Mouse (Mus musculus): ENCODE data around the gene Cacnb3.

Cacnb3 gene

GRCm38 (mm10) chr15:98609331-98610130 is 21.1 kb upstream of the Cacnb3 start, which contains the start of gene Adcy6:
Gene Adcy6 (minus strand): TSS chr15:98610076.
- DNase-seq (ENCODE audit: low read depth, low spot score), result peak; percentile 43

- no peak for DNase-seq (ENCODE audit: low read depth, low spot score)
Measured at GRCm38 (mm10) chr15:98610131-98610633, 20.5 kb upstream of the Cacnb3 start.

DNA sequence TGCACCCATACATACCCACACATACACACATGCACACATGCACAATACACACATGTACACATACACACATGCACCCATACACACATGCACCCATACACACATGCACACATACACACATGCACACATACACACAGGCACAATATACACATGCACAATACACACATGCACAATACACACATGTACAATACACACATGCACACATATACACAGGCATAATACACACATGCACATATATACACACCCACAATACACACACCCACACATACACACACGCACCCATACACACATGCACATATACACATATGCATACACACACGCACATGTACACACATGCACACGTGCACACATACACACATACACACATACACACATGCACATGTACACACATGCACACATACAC is 18.4 kb upstream of the Cacnb3 start:
- no peak for DNase-seq (ENCODE audit: low read depth, low spot score)

GRCm38 (mm10) chr15:98614551-98614950 is 16.1 kb upstream of the Cacnb3 start:
- DNase-seq (ENCODE audit: low read depth, low spot score), result no peak

GRCm38 (mm10) chr15:98614971-98615370 is 15.7 kb upstream of the Cacnb3 start:
- no peak for DNase-seq (ENCODE audit: low read depth, low spot score)

GRCm38 (mm10) chr15:98615751-98616150 is 14.9 kb upstream of the Cacnb3 start:
- no peak for DNase-seq (ENCODE audit: low read depth, low spot score)

DNA sequence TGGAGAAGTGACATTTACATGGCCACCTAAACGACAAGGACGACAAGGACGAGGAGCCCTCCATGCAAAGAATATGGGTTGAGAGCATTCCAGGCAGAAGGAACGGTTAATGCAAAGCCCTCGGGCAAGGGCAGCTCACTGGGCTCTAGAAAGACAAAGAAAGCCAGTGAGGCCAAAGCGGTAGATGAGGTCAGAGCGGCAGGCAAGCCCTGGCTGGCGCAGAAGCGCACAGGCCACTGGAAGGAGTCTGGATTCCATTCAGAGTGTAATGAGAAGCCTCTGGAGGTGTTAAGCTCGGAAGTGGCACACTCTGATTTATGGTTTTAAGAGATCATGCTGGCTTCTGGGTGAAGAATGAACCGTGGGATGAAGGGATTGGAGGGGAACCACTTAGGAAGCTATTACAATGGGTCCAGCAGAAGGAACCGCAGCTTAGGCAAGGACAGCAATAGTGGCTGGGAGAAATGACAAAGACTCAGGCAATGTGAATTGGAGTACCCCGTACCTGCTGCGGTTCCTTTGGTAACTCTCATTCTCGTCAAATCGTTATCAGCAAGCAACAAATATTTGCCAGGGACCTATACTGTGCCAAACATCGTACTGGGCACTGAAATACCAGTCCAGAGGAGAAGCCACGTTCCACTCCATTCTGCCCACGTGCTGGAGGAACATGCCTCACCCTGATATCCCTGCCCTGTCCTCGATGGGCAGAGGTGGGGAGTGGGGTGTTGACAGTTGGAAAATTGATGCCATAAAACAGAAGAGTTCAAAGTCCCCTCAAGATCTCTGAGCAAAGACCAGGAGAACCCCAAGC is 14.1 kb upstream of the Cacnb3 start:
- no peak for DNase-seq (ENCODE audit: low read depth, low spot score)

- DNase-seq (ENCODE audit: low read depth, low spot score), result peak; percentile 93
Measured at GRCm38 (mm10) chr15:98617176-98617537, 13.5 kb upstream of the Cacnb3 start.

DNA sequence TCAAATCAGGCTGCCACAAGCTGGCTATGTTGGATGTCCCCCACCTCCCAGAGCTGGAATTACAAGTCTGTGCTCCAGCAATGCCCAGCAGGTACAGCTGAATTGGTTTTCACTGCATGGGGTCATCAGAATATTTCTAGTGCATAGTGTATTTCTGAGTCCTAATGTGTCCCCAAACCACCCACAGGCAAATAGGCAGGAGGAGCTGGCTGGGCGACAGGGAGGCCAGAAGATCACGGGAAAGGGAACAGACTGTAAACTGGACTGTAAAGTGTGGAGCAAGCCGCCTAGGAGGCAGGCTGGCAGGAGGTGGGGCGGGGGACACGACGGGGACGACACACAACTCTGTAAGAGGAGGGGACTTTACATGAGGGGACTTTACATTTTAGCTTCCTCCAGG is 8.4 kb upstream of the Cacnb3 start:
- DNase-seq (ENCODE audit: low read depth, low spot score), result no peak

DNA sequence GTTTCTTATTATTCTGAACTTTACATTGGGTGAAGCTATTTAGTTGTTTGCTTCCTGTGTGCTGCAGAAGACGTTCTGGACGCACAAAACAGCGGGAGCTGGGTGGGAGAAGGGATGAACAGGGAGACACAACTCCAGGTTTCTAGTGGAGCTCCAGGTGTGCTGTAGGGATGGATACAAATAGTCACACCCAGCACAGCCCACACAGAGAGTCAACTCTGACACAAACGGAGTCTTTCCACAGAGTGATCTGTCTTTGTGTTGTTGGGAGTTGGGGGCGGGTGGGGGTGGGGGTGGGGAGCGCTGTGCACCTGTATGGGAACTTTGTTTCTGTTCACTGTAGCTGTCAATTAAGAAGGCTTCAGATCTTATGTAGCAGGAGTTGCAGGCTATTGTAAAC is 7.9 kb upstream of the Cacnb3 start:
- no peak for DNase-seq (ENCODE audit: low read depth, low spot score)

DNA sequence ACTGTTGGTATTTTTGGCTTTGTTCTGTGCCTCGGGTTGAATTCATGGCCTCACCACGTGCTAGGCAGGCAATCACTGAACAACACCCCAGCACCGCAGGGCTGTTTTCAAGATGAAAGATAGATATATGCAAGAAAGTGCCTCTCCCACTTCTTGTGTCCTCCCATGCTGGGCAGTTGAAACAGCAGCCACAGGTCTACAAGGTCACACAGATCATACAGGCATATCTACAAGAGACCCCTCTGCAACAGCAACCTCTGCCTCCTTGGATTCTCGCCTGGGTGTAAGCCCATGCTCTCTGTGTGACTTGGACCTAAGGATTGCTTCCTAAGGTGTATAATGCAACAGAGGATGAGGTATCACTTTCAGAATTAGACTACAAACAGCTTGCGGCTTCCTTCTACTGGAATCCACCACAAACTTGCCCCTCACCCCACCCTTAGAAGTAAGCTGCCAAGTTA is 7.2 kb upstream of the Cacnb3 start:
- DNase-seq (ENCODE audit: low read depth, low spot score), result no peak

DNA sequence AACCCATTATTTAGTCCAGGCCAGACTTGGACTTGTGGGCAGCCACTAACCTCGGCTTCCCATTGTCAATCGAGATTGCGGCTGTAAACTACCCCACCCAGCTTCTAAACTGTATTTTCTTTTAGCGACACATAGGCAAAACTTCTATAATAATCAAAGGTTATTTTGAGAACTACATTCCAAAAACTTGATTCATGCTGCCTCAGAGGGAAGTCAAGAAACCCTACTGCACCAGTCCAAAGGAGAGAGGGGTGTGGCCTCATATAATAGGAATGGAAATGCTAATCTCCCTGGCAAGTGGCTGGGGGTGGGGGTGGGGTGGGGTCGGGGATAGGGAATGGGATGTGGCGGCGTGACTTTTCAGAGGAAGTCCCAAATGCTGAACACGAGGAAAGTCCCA is 4.6 kb upstream of the Cacnb3 start:
- peak; percentile 82 for DNase-seq (ENCODE audit: low read depth, low spot score)

DNA sequence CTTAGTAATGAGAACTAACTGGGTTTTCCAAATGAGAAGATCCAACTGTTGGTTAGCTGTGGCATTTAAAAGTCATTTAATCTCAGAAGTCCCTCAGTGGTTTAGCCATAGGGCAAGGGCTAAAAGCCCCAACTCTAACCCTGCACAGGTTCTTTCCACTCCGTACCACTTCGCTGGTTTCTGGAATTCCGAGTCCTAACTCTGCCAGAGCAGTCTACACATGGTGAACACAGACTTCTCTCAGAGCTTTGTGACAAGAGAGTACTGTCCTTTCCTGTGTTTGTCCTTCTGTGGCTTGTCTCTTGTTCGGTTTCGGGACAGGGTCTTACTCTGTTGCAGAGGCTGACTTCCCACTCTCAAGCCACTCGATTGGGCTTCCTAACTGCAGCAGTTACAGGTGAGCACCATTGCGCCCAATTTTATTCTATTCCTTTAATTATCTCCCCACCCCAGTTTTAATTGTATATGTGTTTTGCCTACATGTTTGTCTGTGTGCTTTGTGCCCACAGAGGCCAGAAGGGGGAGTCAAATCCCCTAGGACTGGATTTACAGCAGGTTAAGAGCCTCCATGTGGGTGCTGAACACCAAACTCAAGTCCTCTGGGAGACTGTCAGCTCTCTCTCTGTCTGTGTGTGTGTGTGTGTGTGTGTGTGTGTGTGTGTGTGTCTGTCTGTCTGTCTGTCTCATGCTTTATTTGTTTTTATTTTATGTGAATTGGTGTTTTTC is 4.0 kb upstream of the Cacnb3 start:
- peak; percentile 25 for DNase-seq (ENCODE audit: low read depth, low spot score)

DNA sequence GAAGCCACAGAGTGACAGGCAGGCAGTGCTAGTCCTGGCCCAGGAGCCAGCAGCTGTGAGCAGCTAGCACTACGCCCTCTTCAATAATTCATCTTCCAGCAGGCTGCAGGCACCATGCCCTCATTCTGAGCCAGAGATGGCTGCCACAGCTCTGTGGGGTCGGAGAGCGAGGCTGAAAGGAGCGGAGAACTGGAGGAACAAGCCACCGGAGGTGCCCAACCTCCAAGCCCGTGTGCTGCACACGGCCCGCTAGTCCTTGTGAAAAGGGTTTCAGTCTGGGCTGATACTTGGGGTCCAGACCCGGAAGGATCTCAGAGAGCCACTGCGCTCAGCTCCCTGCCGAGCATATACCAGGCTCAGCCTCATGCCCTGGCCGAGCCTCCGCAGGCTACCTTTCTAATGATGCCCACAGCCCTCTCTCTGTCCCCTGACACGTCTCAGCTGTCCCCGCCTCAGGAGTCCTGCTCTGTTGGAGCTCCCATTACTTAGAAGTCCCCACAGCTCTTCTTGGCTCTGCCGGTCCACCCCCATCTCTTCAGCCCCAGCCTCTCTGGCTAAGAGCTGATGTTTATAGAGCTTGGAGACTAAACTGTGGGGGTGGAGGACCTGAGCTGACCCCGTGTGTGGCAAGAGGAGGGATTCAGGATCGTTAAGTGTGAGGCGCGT is 1.9 kb upstream of the Cacnb3 start:
- DNase-seq (ENCODE audit: low read depth, low spot score), result no peak

- no peak for DNase-seq (ENCODE audit: low read depth, low spot score)
Measured at GRCm38 (mm10) chr15:98629464-98629863, 1.2 kb upstream of the Cacnb3 start.

- DNase-seq (ENCODE audit: low read depth, low spot score), result peak; percentile 73
Measured at GRCm38 (mm10) chr15:98631493-98631892, 853 bp downstream of the Cacnb3 start.

GRCm38 (mm10) chr15:98632107-98632744 is 1.6 kb downstream of the Cacnb3 start:
- DNase-seq (ENCODE audit: low read depth, low spot score), result peak; percentile 86

GRCm38 (mm10) chr15:98632921-98633320 is 2.3 kb downstream of the Cacnb3 start:
- DNase-seq (ENCODE audit: low read depth, low spot score), result peak; percentile 33

- DNase-seq (ENCODE audit: low read depth, low spot score), result peak; percentile 11
Measured at GRCm38 (mm10) chr15:98633822-98634470, 3.3 kb downstream of the Cacnb3 start.

GRCm38 (mm10) chr15:98634541-98635081 is 4.0 kb downstream of the Cacnb3 start:
- peak; percentile 81 for DNase-seq (ENCODE audit: low read depth, low spot score)
